In the genomic region with DNA sequence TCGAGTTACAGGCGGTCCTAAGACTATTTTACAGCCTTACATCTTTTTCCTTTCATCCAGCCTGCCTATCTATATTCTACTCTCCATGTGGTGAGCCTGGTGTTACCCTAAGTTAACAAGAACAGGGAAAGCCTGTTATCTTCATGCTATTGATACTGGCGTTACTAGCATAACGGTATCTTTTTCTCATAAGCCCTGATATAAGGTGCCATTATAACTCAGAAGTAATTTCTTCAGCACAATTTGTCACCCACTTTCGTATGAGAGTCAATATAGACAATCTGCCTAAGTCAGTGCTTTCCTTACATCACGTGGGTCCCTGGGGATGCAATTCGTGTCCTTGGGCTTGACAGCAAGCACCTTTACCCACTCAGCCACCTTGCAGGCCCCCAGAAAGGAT, we compare ENCODE assay signal across 11 mouse cellular contexts. TPM values are rescaled to one million over a fixed set of nuclear protein-coding genes. Genes with fewer than 3 reads are reported as not detected.
DNase-seq lines count a peak whose midpoint lies in the region; ATAC-seq and TF ChIP-seq lines count a peak whose summit lies in the region.
"Had no signal": no experiment of that assay in that cellular context is flagged by ENCODE, and none has a peak within 500 bp of the region (broad histone marks: within the 10 kb centered on the region; RNA-seq: fewer than 3 reads in every experiment).

No protein-coding gene starts in this region.

- 0 out of 2 replicates have a peak overlapping the region, but pooled peaks have one; percentile 63 for H3K9ac ChIP-seq in kidney, embryonic 15.5 days
- no peak overlapping the region for H3K9ac ChIP-seq in embryonic facial prominence, embryonic 14.5 days (ENCODE audit: low read depth, low read length)
- no peak overlapping the region for H3K9ac ChIP-seq in intestine, embryonic 16.5 days (ENCODE audit: low read depth, low read length)
- H3K9ac ChIP-seq in midbrain, postnatal 0 days (replicated peaks; ENCODE audit: low read length, poor library complexity, severe bottlenecking) = no peak overlapping the region

- H3K4me1 ChIP-seq in kidney, embryonic 15.5 days = peaks cover 13% of the 10 kb centered on the region
- peaks cover 17% of the 10 kb centered on the region for H3K4me1 ChIP-seq in embryonic facial prominence, embryonic 14.5 days (ENCODE audit: control insufficient read depth, insufficient read depth, low read length)
- peaks cover 6% of the 10 kb centered on the region for H3K4me1 ChIP-seq in intestine, embryonic 16.5 days (ENCODE audit: control insufficient read depth, insufficient read depth, low read length)
- peaks cover 6% of the 10 kb centered on the region for H3K4me1 ChIP-seq in midbrain, postnatal 0 days (ENCODE audit: insufficient read depth, low read length)

- no peaks in the 10 kb centered on the region for H3K9me3 ChIP-seq in kidney, embryonic 15.5 days (replicated peaks)
- H3K9me3 ChIP-seq in embryonic facial prominence, embryonic 14.5 days (ENCODE audit: control insufficient read depth, low read length) = no peaks in the 10 kb centered on the region
- H3K9me3 ChIP-seq in intestine, embryonic 16.5 days (ENCODE audit: control insufficient read depth, low read length) = no peaks in the 10 kb centered on the region
- no peaks in the 10 kb centered on the region for H3K9me3 ChIP-seq in midbrain, postnatal 0 days (ENCODE audit: low read length)

- no peak for ATAC-seq in kidney, embryonic 15.5 days (replicated peaks; ENCODE audit: low FRiP score)
- ATAC-seq in embryonic facial prominence, embryonic 14.5 days (ENCODE audit: low read depth) = no peak
- ATAC-seq in intestine, embryonic 16.5 days = no peak
- ATAC-seq in midbrain, postnatal 0 days (ENCODE audit: low FRiP score) = no peak

- H3K36me3 ChIP-seq in kidney, embryonic 15.5 days = peaks cover 13% of the 10 kb centered on the region; the same call in 1 of the 2 replicates
- H3K36me3 ChIP-seq in embryonic facial prominence, embryonic 14.5 days (ENCODE audit: control insufficient read depth, insufficient read depth, low read length) = 0 out of 2 replicates have a peak, but pooled peaks cover 8% of the 10 kb centered on the region
- no peaks in the 10 kb centered on the region for H3K36me3 ChIP-seq in intestine, embryonic 16.5 days (ENCODE audit: control insufficient read depth, insufficient read depth, low read length)
- H3K36me3 ChIP-seq in midbrain, postnatal 0 days (ENCODE audit: insufficient read depth, low read length) = no peaks in the 10 kb centered on the region

- no peak for DNase-seq in kidney, postnatal 14 days
- no peak for DNase-seq in embryonic facial prominence, embryonic 14.5 days (ENCODE audit: low spot score)
- no peak for DNase-seq in midbrain, postnatal 0 days (ENCODE audit: low spot score)
- no peak for DNase-seq in frontal cortex, postnatal 14 days (ENCODE audit: low spot score in 2 of 2)
- DNase-seq in cerebellum, adult 11-12 months = no peak
- DNase-seq in thymus, postnatal 14 days = no peak
- DNase-seq: cerebellum, adult 8-10 months; kidney, postnatal 10 days; right cerebral cortex, postnatal 14 days had no signal

- no peak overlapping the region for H3K27ac ChIP-seq in kidney, embryonic 15.5 days
- H3K27ac ChIP-seq in embryonic facial prominence, embryonic 14.5 days (replicated peaks; ENCODE audit: low read depth, low read length) = no peak overlapping the region
- H3K27ac ChIP-seq in intestine, embryonic 16.5 days (ENCODE audit: low read length) = no peak overlapping the region
- H3K27ac ChIP-seq in midbrain, postnatal 0 days (ENCODE audit: low read depth, low read length) = no peak overlapping the region

- peak overlapping the region; percentile 67 for H3K4me3 ChIP-seq in kidney, embryonic 15.5 days (replicated peaks)
- peak overlapping the region; percentile 89 for H3K4me3 ChIP-seq in embryonic facial prominence, embryonic 14.5 days (ENCODE audit: low read depth, low read length)
- H3K4me3 ChIP-seq in intestine, embryonic 16.5 days (ENCODE audit: low read length) = peak overlapping the region; percentile 23
- H3K4me3 ChIP-seq in midbrain, postnatal 0 days (ENCODE audit: low read depth, low read length) = peak overlapping the region; percentile 77; the same call in 1 of the 2 replicates

- TF ChIP-seq CTCF in midbrain, postnatal 0 days (IDR thresholded peaks at IDR 0.05) = no peak

- 83% methylated on average over 7 of the region's 7 CpGs for WGBS in kidney, embryonic 15.5 days
- WGBS in embryonic facial prominence, embryonic 14.5 days = 83% methylated on average over 7 of the region's 7 CpGs
- WGBS in intestine, embryonic 16.5 days = 76% methylated on average over 7 of the region's 7 CpGs
- 74% methylated on average over 7 of the region's 7 CpGs for WGBS in midbrain, postnatal 0 days

- peak overlapping the region; percentile 61 for H3K4me2 ChIP-seq in kidney, embryonic 15.5 days
- H3K4me2 ChIP-seq in embryonic facial prominence, embryonic 14.5 days (ENCODE audit: low read depth, low read length) = peak overlapping the region; percentile 59
- H3K4me2 ChIP-seq in intestine, embryonic 16.5 days (ENCODE audit: low read depth, low read length) = peak overlapping the region; percentile 65
- peak overlapping the region; percentile 80 for H3K4me2 ChIP-seq in midbrain, postnatal 0 days (ENCODE audit: low read depth, low read length, poor library complexity, severe bottlenecking)

- H3K27me3 ChIP-seq in kidney, embryonic 15.5 days = no peaks in the 10 kb centered on the region
- no peaks in the 10 kb centered on the region for H3K27me3 ChIP-seq in embryonic facial prominence, embryonic 14.5 days (replicated peaks; ENCODE audit: control insufficient read depth, insufficient read depth, low read length)
- H3K27me3 ChIP-seq in intestine, embryonic 16.5 days (replicated peaks; ENCODE audit: control insufficient read depth, insufficient read depth, low read length) = no peaks in the 10 kb centered on the region
- no peaks in the 10 kb centered on the region for H3K27me3 ChIP-seq in midbrain, postnatal 0 days (ENCODE audit: insufficient read depth, low read length)

RNA-seq across cellular contexts. Expression of gene Stxbp3, which starts 1.3 kb away (rescaled TPM):
- polyA plus RNA-seq in kidney, embryonic 15.5 days (2015; fragmentation: Nextera tagmentation; extraction: Ambion mirVana) = 34.9 and 35.6 TPM in 2 replicates
- 35.3 and 35.7 TPM in 2 replicates for polyA plus RNA-seq in embryonic facial prominence, embryonic 14.5 days (2014; fragmentation: Nextera tagmentation; extraction: Ambion mirVana)
- 49.6 and 52.1 TPM in 2 replicates for polyA plus RNA-seq in intestine, embryonic 16.5 days (2015; fragmentation: Nextera tagmentation; extraction: Ambion mirVana)
- 8.8 and 12.3 TPM in 2 replicates for total RNA-seq in midbrain, postnatal 0 days (2014; rRNA removed)
- polyA plus RNA-seq in midbrain, postnatal 0 days (2015; fragmentation: Nextera tagmentation; extraction: Ambion mirVana) = 10.7 and 11.7 TPM in 2 replicates

RNA-seq across cellular contexts. Expression of gene Fndc7, which starts 50.8 kb away (rescaled TPM):
- 0.10 TPM in 1 of 2 replicates, not detected in the other for polyA plus RNA-seq in kidney, embryonic 15.5 days (2015; fragmentation: Nextera tagmentation; extraction: Ambion mirVana)
- polyA plus RNA-seq in embryonic facial prominence, embryonic 14.5 days (2014; fragmentation: Nextera tagmentation; extraction: Ambion mirVana) = 0.18 and 0.60 TPM in 2 replicates
- 0.11 and 0.47 TPM in 2 replicates for polyA plus RNA-seq in intestine, embryonic 16.5 days (2015; fragmentation: Nextera tagmentation; extraction: Ambion mirVana)
- total RNA-seq in midbrain, postnatal 0 days (2014; rRNA removed) = not detected in 2 replicates
- 0.09 TPM in 1 of 2 replicates, not detected in the other for polyA plus RNA-seq in midbrain, postnatal 0 days (2015; fragmentation: Nextera tagmentation; extraction: Ambion mirVana)

Comparison
In these comparisons a context has a peak if more than half of its experiments do, and no peak if none do; other contexts are left out.
1. H3K4me3 ChIP-seq: peak in every context shown above with its lines; median percentile 89 in embryonic facial prominence, embryonic 14.5 days; 77 in midbrain, postnatal 0 days; 67 in kidney, embryonic 15.5 days; 23 in intestine, embryonic 16.5 days.